Mouse (Mus musculus) spleen, adult 12 weeks (tissue): ENCODE measurements around the gene Eif4g1.

Source experiments
- DNase-seq: peaks from one replicate; pipeline ENCODE4 v3.0.0; 2022; ENCODE audit warnings: low spot score

Gene Eif4g1

DNA sequence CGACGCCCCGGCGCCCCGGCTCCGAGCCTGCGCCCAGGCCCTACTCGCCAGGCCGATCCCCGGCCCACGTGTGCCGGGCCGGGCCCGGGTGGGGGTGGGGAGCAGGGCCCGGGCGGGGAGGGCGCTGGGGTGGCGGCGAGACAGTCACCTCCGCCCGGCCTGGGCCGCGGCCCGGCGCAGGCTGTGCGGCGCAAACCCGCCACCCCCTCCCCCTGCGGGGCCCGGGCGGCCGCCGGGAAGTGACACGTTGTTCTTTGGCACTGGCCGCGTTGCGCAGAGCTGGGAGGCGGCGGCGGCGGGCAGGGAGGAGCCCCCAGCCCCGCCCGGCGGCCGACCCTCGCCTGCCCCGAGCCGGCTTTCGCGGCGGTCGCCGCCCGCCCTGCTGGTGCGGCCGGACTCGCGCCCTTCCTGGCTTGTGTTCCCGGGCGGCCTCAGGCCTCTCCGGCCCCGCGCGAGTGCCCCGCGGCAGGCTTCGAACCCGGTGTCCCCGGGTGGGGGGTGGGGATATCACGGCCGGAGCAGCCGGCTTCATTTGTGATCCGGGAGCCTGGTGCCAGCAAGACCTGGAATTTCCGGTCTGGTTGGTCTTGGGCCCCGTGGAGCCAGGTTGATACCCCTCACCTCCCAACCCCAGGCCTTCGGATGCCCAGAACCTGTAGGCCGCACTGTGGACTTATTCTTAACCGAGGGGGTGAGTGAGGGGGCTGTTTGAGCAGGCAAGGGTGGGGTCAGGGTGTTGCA lies 5.0 kb downstream of the Eif4g1 start:
- no peak for DNase-seq

DNA sequence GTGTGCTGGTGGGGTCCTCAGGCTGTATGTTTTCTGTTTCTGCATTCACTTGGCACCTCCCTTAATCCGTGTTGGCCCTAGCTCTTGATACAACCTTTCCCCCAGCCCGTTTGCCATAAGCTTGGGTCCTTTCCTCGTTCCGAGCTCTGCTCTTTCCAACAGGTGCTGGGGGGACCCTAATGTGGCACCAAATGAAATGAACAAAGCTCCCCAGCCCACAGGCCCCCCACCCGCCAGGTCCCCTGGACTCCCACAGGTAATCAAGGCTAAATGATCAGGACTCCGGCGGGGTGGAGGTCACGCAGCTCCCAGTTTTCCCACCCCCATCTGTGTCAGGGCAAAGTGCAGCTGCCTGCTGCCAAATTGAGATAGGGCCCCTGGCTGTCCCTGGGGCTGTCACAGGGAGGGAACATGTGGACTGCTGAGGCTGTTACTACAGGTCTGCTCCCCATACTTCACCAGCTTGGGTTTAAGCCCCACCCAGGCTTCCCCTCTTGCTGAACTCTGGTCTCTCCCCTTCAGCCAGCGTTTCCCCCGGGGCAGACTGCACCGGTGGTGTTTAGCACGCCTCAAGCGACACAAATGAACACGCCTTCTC lies 5.7 kb downstream of the Eif4g1 start:
- peak; percentile 51 for DNase-seq

DNA sequence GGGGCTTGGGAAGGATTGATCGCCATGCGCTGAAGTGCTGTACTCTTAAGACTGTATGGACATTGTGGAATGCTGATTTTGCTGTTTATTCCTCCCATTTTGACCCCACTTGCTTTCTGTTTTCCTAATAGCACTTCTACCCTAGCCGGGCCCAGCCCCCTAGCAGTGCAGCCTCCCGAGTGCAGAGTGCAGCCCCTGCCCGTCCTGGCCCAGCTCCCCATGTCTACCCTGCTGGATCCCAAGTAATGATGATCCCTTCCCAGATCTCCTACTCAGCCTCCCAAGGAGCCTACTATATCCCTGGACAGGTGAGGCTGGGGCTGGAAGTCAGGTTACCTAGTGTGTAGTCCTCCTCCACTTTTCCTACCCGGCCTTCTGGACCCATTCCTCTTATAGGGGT lies 7.1 kb downstream of the Eif4g1 start:
- DNase-seq: no peak

DNA sequence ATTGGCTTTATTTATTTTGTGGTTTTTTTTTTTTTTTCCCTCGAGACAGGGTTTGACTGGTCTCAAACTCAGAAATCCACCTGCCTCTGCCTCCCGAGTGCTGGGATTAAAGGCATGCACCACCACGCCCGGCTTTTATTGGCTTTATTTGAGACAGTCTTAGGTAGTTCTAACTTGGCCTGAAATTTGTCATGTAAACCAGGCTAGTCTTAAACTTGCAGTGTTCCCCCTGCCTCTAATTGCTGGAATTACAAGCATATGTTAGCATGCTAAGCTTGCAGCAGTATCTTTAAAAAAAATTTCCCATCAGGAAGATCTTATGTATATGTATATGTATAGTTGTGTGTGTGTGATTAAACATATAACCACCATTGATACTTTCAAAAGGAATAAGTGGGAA lies 8.6 kb downstream of the Eif4g1 start:
- DNase-seq: no peak

DNA sequence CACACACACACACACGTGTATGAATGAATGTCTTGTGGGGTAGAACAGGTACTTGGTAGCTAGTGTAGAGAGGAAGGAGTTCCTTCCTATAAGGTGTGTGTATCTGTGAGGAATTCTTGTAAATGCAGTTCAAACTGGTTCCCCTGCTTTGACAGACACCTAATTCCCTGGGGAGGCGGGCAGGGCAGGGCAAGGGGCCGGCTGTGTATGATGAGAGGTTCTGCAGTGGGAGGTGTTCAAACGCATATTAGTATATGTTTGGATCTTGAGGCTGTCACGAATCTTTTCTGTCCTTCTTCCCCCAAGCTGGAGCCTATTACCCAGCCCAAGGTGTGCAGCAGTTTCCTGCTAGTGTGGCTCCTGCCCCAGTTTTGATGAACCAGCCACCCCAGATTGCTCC lies 9.3 kb downstream of the Eif4g1 start:
- DNase-seq: no peak

DNA sequence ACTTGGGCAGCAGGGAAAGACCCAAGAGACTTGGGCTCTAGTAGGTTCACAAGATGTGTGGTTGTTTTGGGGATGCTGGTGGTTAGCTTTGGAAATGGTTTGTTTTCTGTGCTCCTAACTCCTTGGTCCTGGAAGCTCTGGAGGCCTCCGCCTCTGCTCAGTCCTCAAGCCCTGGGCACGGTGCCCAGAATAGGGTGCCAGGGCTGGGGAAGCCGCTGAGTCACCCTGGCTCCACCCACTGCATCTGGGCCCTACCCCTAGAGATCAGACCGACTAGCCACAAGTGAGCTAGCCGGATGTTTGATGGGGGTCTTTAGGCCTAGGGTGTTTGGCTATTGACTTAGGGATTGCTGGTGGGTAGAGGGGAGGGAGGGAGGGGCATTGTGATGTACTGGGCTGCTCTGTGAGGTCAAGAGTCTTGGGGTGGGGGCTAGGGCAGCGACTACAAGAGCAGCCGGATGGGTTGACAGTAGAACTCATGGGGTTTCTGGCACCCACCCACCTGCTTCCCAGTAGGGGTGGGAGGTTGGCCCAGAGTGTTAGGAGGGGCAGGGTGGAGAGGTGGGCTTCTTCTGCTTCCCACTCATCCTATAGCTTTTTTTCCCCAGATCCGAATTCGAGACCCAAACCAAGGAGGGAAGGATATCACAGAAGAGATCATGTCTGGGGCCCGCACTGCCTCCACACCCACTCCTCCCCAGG lies 10.0 kb downstream of the Eif4g1 start:
- peak; percentile 84 for DNase-seq

DNA sequence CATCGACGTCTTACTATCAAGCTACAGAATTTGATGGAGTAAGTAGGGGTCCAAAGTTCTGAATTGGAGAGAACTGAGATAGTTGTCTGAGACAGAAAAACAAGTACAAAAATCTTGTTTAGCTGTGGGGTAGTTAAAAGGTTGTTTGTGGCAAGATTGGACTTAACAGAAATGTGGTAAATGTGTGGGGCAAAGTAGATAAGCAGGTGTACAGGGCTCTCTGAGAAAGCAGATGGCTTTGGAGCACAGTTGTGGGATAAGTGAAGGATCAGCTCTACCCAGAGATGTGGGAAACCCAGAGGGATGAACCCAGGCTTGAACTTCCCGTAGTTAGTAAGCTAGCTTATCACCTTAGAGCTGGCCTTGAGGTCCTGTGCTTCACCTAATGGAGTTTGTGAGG lies 22.7 kb downstream of the Eif4g1 start:
- DNase-seq: no peak

DNA sequence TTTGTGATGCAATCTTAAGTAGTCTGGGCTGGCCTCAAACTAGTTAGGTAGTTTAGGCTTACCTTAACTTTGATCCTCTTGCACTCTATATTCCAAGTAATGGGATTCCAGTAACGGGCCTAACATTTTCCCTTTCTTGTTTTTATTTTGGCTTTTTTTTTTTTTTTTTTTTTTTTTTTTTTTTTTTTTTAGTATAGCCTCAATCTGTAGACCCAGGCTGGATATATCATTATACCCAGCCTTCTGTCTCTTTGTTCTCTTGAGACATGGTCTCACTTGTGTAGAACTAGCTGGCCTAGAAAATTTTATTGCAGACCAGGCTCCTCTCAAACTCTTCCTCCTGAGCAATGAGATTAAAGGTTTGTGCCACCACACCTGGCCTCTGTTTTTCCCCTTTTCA lies 23.5 kb downstream of the Eif4g1 start:
- DNase-seq: no peak

DNA sequence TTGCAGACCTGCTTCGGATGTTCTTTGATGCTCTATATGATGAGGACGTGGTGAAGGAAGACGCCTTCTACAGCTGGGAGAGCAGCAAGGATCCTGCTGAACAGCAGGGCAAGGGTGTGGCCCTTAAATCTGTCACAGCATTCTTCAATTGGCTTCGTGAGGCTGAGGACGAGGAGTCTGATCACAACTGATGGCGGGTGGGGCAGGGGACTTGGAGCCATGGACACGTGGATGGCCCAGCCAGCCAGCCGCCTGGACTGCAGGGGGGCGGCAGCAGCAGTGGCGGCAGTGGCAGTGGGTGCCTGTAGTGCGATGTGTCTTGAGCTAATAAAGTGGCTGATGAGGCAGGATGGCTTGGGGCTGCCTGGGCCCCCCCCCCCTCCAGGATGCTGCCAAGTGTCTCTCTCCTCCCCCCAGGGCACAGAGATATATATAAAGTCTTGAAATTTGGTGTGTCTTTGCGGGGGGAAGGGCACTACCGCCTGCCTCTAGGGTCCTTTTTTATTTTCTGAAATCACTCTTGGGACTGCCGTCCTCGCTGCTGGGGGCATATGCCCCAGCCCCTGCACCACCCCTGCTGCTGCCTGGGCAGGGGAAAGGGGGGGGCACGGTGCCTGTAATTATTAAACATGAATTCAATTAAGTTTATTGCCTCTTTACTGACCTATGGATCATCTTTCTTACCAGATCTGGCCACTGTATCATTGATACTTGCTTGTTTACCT lies 24.3 kb downstream of the Eif4g1 start:
- no peak for DNase-seq

DNA sequence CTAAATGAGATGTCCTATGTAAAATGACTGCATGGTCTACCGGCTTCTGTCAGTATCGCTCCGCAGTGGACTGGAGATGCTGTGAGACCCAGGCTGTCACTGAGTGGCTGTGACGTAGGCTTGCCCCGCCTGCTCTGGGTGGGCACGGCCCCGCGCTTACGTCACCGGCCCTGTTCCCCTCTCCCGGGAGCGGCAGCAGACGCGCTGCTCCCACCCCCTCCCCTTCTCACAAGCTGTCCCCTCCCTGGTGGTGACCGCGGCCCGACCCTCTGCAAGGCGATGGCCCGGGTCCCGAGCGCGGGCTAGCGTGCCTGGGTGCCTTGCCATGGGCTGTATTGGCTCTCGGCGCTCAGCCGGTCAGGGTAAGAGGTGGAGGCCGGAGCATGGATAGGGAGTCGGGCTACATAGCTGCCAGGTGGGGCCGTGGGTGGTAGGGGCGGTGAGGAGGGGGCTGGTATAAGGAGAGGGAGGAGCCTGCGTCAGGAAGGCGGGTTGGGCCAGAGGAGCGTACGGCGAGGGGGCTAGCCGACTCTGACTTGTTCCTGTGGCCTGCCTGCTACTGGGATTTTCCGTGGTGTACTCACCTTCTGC lies 25.1 kb downstream of the Eif4g1 start, which contains the start of gene Fam131a:
Gene Fam131a, plus strand, starts transcription at position 131 of the 591 bp plus-strand sequence.
- no peak for DNase-seq

DNA sequence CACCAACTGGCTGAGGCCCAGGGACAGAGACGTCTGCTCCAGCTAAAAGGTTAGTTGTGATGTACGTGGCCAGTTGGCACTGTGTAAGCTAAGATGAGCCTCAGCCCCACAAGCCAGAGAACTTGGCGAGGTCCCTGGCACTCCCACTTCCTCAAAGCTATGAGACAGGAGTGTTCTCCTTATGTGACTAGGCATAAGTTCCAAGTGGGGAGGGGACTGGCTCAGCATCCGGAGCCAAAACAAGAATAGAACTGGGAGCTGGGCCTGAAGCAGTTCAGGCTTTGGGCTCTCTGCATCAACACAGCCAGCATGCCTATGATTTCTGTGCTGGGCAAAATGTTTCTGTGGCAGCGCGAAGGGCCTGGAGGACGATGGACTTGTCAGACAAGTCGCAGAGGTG lies 26.7 kb downstream of the Eif4g1 start:
- DNase-seq: no peak

DNA sequence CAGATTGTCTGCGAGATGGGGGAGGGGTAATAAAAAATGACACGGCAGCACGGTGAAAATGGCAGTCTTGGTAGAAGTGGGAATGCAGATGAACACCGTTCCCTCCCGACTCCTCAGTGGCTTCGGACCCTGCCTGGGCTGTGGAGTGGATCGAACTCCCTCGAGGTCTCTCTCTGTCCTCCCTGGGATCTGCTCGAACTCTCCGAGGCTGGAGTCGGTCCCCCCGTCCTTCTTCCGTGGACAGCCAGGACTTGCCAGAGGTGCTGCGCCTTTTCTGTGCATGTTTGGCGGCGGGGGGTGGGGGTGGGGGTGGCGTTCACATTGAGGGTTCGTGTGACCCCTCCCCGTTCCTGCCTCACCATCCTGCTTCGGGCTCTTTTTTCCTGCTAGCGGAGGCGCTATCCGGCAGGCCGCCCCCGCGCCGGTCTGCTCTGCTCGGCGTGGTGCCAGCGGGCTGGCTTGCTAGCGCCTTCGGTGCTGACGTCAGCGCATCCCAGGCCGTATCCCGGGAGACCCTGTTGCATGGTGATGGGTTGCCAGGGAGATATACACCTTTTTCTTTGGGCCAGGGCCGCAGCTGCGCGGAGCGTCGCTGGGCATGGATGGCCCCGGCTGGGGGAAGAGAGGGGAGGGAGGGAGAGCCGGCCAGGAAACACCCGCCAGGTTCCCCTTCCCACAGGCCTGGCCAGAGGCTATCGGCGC lies 27.7 kb downstream of the Eif4g1 start:
- no peak for DNase-seq

DNA sequence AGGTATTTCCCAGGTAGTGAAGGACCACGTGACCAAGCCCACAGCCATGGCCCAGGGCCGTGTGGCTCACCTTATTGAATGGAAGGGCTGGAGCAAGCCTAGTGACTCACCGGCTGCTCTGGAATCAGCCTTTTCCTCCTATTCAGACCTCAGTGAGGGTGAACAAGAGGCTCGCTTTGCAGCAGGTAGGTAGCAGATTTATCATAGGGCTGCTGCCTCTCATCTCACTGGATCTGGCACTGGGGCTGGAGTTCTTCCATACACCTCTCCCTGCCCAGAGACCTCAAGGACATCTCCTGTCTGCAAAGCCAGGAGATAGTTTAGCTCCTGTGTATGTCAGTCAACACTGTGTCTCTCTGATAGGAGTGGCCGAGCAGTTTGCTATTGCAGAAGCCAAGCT lies 31.2 kb downstream of the Eif4g1 start:
- no peak for DNase-seq

DNA sequence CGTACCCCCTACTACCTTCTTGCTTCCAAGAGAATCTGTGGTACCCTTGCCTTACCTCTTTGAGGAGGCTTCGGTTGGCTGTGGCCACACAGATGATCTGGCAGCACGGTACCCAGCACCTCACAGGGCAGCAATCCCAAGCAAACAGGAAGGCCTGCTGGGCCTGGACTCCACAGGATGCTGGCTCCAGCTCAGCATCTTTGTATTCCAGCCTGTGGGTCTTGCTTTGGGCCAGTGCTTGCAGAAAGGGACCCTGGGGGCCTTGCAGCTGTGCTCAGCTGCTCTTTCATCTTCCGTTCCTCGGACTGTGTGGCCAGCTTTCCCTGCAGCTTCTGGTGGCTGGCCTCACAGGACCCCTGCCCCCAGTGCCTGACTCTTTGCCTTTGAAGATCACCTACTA lies 31.9 kb downstream of the Eif4g1 start:
- DNase-seq: no peak

DNA sequence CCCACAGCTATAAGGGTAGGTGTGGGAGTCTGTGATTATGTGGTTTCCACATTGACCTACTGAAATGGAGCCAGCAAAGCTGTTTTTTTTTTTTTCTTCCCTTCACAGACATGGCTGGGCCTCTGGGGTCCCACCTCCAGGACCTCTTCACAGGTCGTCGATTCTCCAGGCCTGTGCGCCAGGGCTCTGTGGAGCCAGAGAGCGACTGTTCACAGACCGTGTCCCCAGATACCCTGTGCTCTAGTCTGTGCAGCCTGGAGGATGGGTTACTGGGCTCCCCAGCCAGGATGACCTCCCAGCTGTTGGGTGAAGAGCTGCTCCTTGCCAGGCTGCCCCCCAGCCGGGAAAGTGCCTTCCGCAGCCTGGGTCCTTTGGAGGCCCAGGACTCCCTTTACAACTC lies 33.2 kb downstream of the Eif4g1 start:
- DNase-seq: no peak

DNA sequence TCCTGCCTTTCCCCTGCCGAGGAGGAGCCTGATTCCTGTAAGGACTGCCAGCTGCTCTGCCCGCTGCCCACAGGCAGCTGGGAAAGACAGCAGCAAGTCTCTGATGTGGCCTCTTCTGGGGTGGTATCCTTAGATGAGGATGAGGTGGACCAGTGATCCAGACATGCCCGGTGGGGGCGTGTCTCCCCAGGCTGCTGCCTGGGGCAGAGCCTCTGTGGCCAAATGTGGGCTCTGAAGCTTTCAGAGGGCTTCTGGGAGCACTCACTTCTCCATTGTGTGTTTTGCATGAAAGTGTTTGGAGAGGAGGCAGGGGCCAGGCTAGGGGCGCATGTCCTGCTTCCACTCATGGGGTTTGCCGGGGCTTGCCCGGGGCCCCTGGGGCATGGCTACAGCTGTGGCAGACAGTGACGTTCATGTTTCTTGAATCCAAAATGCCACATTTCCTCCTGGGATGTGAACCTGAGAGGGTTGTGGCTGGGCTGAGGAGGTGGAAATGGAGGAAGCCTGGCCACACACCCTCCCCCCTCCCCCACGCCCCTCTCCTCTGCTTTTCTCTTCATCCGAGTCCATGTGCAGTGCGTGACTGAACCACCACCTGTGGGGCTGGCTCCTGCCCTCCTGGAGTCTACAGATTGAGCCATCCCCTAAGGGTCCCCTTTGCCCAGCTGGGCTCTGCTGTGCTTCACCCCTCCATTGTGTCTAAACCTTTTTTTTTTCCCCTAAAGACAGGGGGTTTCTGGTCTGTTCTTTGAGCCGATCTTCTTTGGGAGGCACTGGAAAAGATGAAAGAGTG lies 33.8 kb downstream of the Eif4g1 start:
- DNase-seq: no peak

DNA sequence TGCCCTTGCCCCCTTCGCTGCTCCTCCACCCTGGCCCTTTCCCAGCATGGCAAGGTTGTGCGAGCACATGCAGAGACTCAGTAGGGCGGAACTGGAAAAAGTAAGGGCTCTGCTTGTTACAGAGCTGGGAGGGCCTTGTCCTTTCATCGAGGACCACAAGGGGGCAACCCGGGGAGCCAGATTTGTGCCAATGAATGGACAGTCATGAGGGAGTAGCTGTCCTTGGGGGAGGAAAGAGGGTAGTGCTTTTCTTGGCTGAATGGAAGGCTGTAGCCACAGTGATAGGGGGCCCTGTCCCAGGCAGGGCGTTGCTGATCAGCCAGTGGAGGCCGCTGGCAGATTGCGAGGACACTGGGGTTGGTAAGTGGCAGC lies 34.4 kb downstream of the Eif4g1 start:
- DNase-seq: no peak

DNA sequence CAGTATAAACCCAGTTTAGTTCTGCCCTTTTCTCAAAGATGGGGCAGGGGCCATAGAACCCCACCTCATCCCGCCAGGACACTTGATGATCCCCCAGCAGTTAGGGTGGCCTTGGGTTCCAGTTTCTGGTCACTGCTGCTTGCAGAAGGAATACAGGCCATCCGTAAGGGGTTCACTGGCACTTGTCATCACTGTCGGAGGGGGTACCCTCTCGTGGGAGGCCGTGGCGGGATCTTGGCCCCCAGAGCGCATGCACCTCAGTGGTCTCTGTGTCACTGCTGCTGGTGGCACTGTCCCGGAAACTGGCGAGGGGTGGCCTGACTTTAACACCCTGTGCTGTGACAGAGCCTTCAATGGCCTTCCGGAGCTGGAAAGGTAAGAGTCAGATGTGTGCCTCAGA lies 35.0 kb downstream of the Eif4g1 start:
- DNase-seq: no peak

DNA sequence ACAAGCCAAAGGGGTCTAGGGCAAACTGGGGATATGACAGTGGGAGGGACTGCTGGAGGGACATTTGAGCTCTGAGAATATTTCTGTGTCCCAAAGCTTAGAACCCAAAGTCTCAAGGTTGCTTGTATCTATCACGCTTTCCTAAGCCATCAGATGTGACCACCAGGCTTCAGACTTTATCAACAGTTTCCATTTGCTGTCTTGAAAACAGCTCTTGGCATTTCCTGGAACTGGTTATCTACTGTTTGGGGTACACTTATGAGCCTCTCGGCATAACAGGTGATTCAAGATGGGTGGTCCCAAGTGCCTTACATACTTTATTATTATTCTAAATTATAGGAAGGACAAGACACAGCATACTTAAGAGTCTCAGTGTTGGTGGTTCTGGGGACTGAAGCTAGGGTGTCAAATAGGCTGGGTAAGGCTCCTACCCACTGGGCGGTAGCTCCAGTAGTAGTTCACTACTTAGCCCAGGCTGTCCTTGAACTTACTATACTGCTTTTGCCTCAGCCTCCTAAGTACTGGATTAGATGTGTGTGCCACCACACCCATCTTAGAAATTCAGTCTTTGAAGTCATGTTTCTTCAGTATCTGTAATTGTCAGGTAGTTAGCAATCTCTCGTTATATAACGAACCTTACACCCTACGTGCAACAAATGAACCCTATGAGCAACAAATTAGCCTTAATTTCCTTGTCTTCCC lies 35.7 kb downstream of the Eif4g1 start:
- DNase-seq: no peak

DNA sequence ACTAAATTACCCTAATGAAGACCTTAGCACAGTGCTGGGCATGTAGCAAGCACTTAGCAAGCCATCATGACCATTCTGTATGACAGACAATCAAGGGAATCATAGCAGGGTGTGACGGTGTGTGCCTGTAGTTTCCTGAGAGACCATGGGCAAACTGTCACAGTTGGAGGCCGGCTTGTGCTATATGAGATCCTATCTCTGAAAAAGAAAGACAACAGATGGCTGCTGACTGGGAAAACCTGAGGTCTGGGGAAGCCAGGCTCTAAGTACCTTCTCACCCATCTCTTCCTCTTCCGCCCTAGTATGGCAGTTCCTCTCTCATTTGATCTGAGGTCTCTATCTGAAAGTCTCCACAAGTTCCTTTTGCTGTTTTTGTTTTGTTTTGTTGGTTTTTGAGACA lies 37.7 kb downstream of the Eif4g1 start:
- DNase-seq: no peak
